Mouse (Mus musculus) heart, postnatal 0 days (tissue): ENCODE results near the gene Sec61a2.

Source experiments
- CTCF ChIP-seq: IDR thresholded peaks from 2 replicates; pipeline ENCODE4 v1.5.1; 2016; ENCODE audit warnings: antibody characterized with exemption, control low read depth, low read depth
- EP300 ChIP-seq: IDR thresholded peaks from 2 replicates; pipeline ENCODE4 v1.6.1; 2016; ENCODE audit warnings: antibody characterized with exemption, low read depth

- TF ChIP-seq CTCF (no peak), EP300 (no peak)
Measured at GRCm38 (mm10) chr2:5930291-5931054, 35.2 kb upstream of the Sec61a2 start.
